Mouse (Mus musculus): ENCODE measurements around the gene Nek10.
A peak's percentile ranks its signal among the peaks of the same experiment; 100 is the strongest.
"Not testable (repeated sequence)": the region's sequence is repeated elsewhere in the genome, so short reads cannot be mapped to it uniquely, and the experiment has no call there.

Gene Nek10

GRCm38 (mm10) chr14:14803115-14803514 lies at the start of gene Nek10:
Nek10 (plus strand) TSS chr14:14803415.
- DNase-seq, result not testable (repeated sequence)

GRCm38 (mm10) chr14:14781169-14781568 lies 22.0 kb upstream of the Nek10 start:
- DNase-seq, result no peak

- DNase-seq, result no peak
These were observed 19.0 kb upstream of the Nek10 start for GRCm38 (mm10) chr14:14784223-14784622.

GRCm38 (mm10) chr14:14786979-14787378 lies 16.2 kb upstream of the Nek10 start:
- DNase-seq, result no peak

- no peak for DNase-seq
These were observed 13.3 kb upstream of the Nek10 start for GRCm38 (mm10) chr14:14789840-14790470.

- no peak for DNase-seq
These were observed 3.4 kb upstream of the Nek10 start for GRCm38 (mm10) chr14:14799861-14800260.

GRCm38 (mm10) chr14:14800332-14800731 lies 2.9 kb upstream of the Nek10 start:
- no peak for DNase-seq

GRCm38 (mm10) chr14:14800810-14801209 lies 2.4 kb upstream of the Nek10 start:
- DNase-seq, result no peak

GRCm38 (mm10) chr14:14803921-14804517 lies 804 bp downstream of the Nek10 start:
- DNase-seq, result peak; percentile 46

GRCm38 (mm10) chr14:14804518-14805212 lies 1.4 kb downstream of the Nek10 start:
- DNase-seq, result no peak

GRCm38 (mm10) chr14:14832520-14833240 lies 29.5 kb downstream of the Nek10 start:
- peak; percentile 2 for DNase-seq

GRCm38 (mm10) chr14:14833498-14833897 lies 30.3 kb downstream of the Nek10 start:
- DNase-seq, result no peak

- DNase-seq, result no peak
These were observed 31.1 kb downstream of the Nek10 start for GRCm38 (mm10) chr14:14834266-14834665.

GRCm38 (mm10) chr14:14837627-14838026 lies 34.4 kb downstream of the Nek10 start:
- DNase-seq, result no peak

GRCm38 (mm10) chr14:14838109-14838508 lies 34.9 kb downstream of the Nek10 start:
- no peak for DNase-seq

- no peak for DNase-seq
These were observed 39.7 kb downstream of the Nek10 start for GRCm38 (mm10) chr14:14842734-14843530.

GRCm38 (mm10) chr14:14852838-14853237 lies 49.6 kb downstream of the Nek10 start:
- DNase-seq, result no peak

- DNase-seq, result peak; percentile 15
These were observed 57.1 kb downstream of the Nek10 start for GRCm38 (mm10) chr14:14860331-14860730.

- DNase-seq, result peak; percentile 88
These were observed 60.6 kb downstream of the Nek10 start for GRCm38 (mm10) chr14:14863690-14864356.

GRCm38 (mm10) chr14:14869239-14869638 lies 66.0 kb downstream of the Nek10 start:
- DNase-seq, result no peak

- DNase-seq, result no peak
These were observed 66.8 kb downstream of the Nek10 start for GRCm38 (mm10) chr14:14870059-14870458.

- DNase-seq, result no peak
These were observed 67.2 kb downstream of the Nek10 start for GRCm38 (mm10) chr14:14870463-14870862.

Measured in retina, postnatal 1 day (tissue).